Mouse (Mus musculus) testis, adult 2 months (tissue): ENCODE results near the gene Jrkl.

Experiments
- CTCF ChIP-seq: fragments of 200-500 bp; IDR thresholded peaks from 2 replicates; pipeline ENCODE4 v1.5.1; 2012; ENCODE audit warnings: low read depth, mild to moderate bottlenecking, inconsistent platforms, low read length, moderate library complexity; ENCODE audit not compliant: control insufficient read depth, insufficient read depth, insufficient replicate concordance
- POLR2A ChIP-seq: fragments of 200-500 bp; IDR thresholded peaks from 2 replicates; pipeline ENCODE4 v1.6.1; 2012; ENCODE audit warnings: low read depth, mild to moderate bottlenecking, inconsistent platforms, low read length, moderate library complexity; ENCODE audit not compliant: control insufficient read depth

GRCm38 (mm10) chr9:13248104-13248503 is 2.5 kb upstream of the Jrkl start:
- TF ChIP-seq CTCF, result no peak
- no peak for TF ChIP-seq POLR2A
